Mouse (Mus musculus): ENCODE measurements around the gene Mob3b.
"Not testable (repeated sequence)": the region's sequence is repeated elsewhere in the genome, so short reads cannot be mapped to it uniquely, and the experiment has no call there.

The Mob3b gene

DNA sequence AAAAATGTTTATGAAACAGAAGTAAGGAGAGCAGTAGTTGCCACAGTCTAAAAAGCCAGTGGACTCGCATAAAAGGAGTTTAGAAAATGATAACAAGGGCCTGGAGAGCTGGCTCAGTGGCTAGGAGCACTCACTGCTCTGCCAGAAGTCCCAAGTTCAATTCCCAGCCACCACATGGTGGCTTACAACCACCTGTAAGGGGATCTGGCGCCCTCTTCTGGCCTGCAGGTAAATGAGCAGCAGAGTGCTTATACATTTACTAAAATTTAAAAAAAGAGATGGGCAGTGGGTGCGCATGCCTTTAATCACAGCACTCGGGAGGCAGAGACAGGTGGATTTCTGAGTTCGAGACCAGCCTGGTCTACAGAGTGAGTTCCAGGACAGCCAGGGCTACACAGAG is 251.9 kb downstream of the Mob3b start:
- DNase-seq (ENCODE audit: extremely low read depth, low read depth, low spot score) = no peak

DNA sequence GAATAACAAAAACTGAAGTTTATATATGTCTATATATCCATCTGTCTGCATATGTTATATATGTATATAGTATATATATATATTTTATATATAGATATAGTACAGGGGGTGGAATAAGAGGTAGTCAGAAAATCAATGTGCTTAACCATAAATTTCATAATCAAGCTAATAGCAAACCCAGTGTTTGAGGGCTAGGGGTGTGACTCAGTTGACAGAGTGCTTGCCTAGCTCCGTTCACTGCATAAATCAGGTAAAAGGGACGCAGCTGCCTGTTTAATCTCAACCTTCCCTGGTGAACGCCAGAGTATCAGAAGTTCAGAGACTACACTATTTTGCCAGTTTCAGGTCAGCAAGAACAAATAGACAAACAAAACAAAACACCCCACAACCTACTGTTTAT is 255.7 kb downstream of the Mob3b start:
- not testable (repeated sequence) for DNase-seq (ENCODE audit: extremely low read depth, low read depth, low spot score)

- no peak for DNase-seq (ENCODE audit: extremely low read depth, low read depth, low spot score)
These were observed 256.1 kb downstream of the Mob3b start for GRCm38 (mm10) chr4:34901166-34901565.

- DNase-seq (ENCODE audit: extremely low read depth, low read depth, low spot score) = no peak
These were observed 257.1 kb downstream of the Mob3b start for GRCm38 (mm10) chr4:34900155-34900554.

DNA sequence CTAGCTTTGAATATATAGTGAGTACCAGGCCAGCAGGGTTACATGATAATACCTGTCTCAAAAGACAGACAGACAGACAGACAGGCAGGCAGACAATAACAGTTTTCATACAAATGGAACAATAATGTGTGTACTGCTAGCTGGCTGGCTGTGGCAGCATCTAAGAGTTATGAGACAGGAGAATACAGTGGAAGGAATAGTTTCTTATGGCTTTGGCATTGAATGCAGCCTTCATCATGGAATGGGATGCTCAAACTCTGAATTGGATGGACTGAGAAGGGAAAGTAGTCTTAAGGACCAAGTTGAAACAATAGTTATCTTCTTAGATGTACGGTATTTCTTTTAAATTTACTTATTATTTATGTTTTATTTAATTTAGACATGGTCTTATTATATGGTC is 258.0 kb downstream of the Mob3b start:
- DNase-seq (ENCODE audit: extremely low read depth, low read depth, low spot score) = no peak

Data from fat pad, adult 2 months (tissue).